Mouse (Mus musculus) forebrain, embryonic 14.5 days (tissue): ENCODE data around the gene Cpne7. TPM values are rescaled to one million over a fixed set of nuclear protein-coding genes. Genes with fewer than 3 reads are reported as not detected.

Experiments
- ATAC-seq: fragments of 200-750 bp; cut with Nextera tagmentation; 2 replicates; pipeline ENCODE4 v1.8.0; 2017; ENCODE audit warnings: mild to moderate bottlenecking, moderate library complexity
- DNase-seq: peaks from one replicate; pipeline ENCODE4 v3.0.0-alpha.2; 2015; ENCODE audit warnings: low spot score
- H3K27ac ChIP-seq: fragments of 300-500 bp; sonication (generic); 2 replicates; pipeline ENCODE4 v1.5.1; 2014; ENCODE audit warnings: low read depth, mild to moderate bottlenecking, control low read depth, low read length, moderate library complexity
- H3K27me3 ChIP-seq: fragments of 300-500 bp; sonication (generic); replicated peaks from 2 replicates; pipeline ENCODE4 v1.6.1; 2014; ENCODE audit warnings: low read length, control low read depth, mixed read lengths; ENCODE audit not compliant: control insufficient read depth, insufficient read depth
- H3K36me3 ChIP-seq: fragments of 300-500 bp; sonication (generic); 2 replicates; pipeline ENCODE4 v1.6.1; 2014; ENCODE audit warnings: low read length, control low read depth; ENCODE audit not compliant: control insufficient read depth, insufficient read depth
- H3K4me1 ChIP-seq: fragments of 300-500 bp; sonication (generic); 2 replicates; pipeline ENCODE4 v1.6.1; 2014; ENCODE audit warnings: antibody characterized with exemption, low read length, control low read depth; ENCODE audit not compliant: control insufficient read depth, insufficient read depth
- H3K4me2 ChIP-seq: fragments of 300-500 bp; sonication (generic); 2 replicates; pipeline ENCODE4 v1.6.1; 2014; ENCODE audit warnings: mild to moderate bottlenecking, control low read depth, low read length
- H3K4me3 ChIP-seq: fragments of 300-500 bp; sonication (generic); 2 replicates; pipeline ENCODE4 v1.5.1; 2014; ENCODE audit warnings: low read depth, low read length, control low read depth
- H3K9ac ChIP-seq: fragments of 300-500 bp; sonication (generic); 2 replicates; pipeline ENCODE4 v1.6.1; 2014; ENCODE audit warnings: mild to moderate bottlenecking, low read length, control low read depth, moderate library complexity
- H3K9me3 ChIP-seq: fragments of 300-500 bp; sonication (generic); replicated peaks from 2 replicates; pipeline ENCODE4 v1.6.1; 2016; ENCODE audit warnings: low read length, control low read depth, mixed read lengths; ENCODE audit not compliant: control insufficient read depth
- WGBS: fragments of 180-500 bp; shearing (Covaris S2); extraction: QIAGEN DNeasy Blood & Tissue Kit; methylation state at CpG from one replicate; pipeline ENCODE4 v1.1.7; 2014; 5-methylcytosine and 5-hydroxymethylcytosine counted together
- polyA plus RNA-seq: library from polyadenylated mRNA; unstranded; fragments of >200 nt; fragmentation: Nextera tagmentation; extraction: Ambion mirVana; gene quantifications from 2 replicates; pipeline ENCODE4 v1.2.1, GENCODE M21; 2014

The Cpne7 gene
- 1.0 and 2.7 TPM in 2 replicates for polyA plus RNA-seq

DNA sequence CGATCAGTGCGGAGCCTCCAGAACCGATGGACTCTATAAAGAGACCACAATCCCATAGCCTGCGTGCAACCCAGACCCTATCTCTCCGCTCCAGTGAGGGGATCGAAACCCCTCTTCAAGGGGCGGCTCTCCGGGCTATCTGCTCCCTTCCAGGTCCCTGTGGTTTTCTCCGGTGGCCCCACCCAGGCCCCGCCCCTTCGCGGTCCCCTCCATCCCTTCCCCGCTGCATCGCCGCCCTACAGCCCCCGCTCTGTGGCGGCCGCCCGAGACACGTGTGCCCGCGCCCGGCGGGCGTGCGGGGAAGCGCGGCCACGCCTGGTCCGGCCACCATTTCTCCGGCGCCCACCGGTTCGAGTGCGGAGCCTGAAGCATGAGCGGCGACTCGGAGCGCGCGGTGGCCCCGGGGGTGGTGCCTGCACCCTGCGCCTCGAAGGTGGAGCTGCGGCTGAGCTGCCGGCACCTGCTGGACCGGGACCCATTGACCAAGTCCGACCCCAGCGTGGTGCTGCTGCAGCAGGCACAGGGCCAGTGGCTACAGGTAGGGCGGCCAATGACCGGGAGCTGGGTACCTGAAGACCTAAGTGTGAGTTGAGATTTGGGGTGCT is at the start of gene Cpne7:
Cpne7 (plus strand) TSS at position 248 of the 605 bp plus-strand sequence.
- Histone ChIP-seq H3K9me3 (no peaks in the 10 kb centered on the region), H3K4me1 (peaks cover 4% of the 10 kb centered on the region; the same call in 1 of the 2 replicates), H3K27me3 (peaks cover 41% of the 10 kb centered on the region), H3K27ac (no peak within 1 kb of the TSS), H3K4me3 (peak within 1 kb of the TSS; percentile 42), H3K36me3 (no peaks in the 10 kb centered on the region), H3K4me2 (peak within 1 kb of the TSS; percentile 75), H3K9ac (peak within 1 kb of the TSS; percentile 54)
- DNase-seq (no peak), ATAC-seq (0 out of 2 replicates have a peak, but pooled peaks have one; percentile 18)
- WGBS: under 1% methylated on average over 51 of the region's 51 CpGs

GRCm38 (mm10) chr8:123071176-123071575 is 46.0 kb upstream of the Cpne7 start:
- Histone ChIP-seq H3K4me3 (no peak overlapping the region), H3K27me3 (no peaks in the 10 kb centered on the region), H3K9me3 (no peaks in the 10 kb centered on the region), H3K4me1 (peaks cover 5% of the 10 kb centered on the region; the same call in 1 of the 2 replicates), H3K36me3 (peaks cover 58% of the 10 kb centered on the region), H3K4me2 (no peak overlapping the region), H3K9ac (no peak overlapping the region), H3K27ac (no peak overlapping the region)
- 84% methylated on average over 4 of the region's 4 CpGs for WGBS
- ATAC-seq (no peak), DNase-seq (no peak)

GRCm38 (mm10) chr8:123077213-123077612 is 40.0 kb upstream of the Cpne7 start:
- H3K9ac ChIP-seq: no peak overlapping the region
- H3K27ac ChIP-seq: no peak overlapping the region
- H3K4me3 ChIP-seq: no peak overlapping the region
- H3K9me3 ChIP-seq: no peaks in the 10 kb centered on the region
- H3K4me2 ChIP-seq: no peak overlapping the region
- 94% methylated on average over 6 of the region's 6 CpGs for WGBS
- ATAC-seq (no peak), DNase-seq (no peak)
- H3K36me3 ChIP-seq: peaks cover 90% of the 10 kb centered on the region
- no peaks in the 10 kb centered on the region for H3K27me3 ChIP-seq
- H3K4me1 ChIP-seq: no peaks in the 10 kb centered on the region

DNA sequence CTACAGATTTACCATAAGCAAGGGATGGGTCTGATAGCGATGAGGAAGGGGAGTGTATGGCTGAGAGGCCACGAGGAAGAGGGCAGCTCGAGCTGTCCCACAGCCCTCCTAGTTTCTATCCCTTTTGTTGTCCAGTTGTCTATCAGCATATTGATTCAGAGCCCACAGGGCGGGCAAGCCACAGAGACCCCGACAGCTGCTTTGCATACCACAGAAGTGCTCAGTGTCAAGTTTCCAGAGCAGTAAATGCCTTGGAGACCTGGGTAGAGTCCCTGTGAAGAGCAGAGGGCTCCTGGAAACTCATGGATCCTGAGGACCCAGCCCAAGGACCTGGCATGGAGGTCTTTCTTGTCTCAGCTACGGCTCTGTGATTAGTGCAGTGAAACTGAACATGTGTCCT is 34.2 kb upstream of the Cpne7 start:
- ATAC-seq (no peak), DNase-seq (no peak)
- Histone ChIP-seq H3K27ac (no peak overlapping the region), H3K4me3 (no peak overlapping the region), H3K4me2 (no peak overlapping the region), H3K4me1 (no peaks in the 10 kb centered on the region), H3K9me3 (no peaks in the 10 kb centered on the region), H3K36me3 (peaks cover 91% of the 10 kb centered on the region), H3K9ac (no peak overlapping the region), H3K27me3 (no peaks in the 10 kb centered on the region)
- WGBS: 89% methylated on average over 6 of the region's 6 CpGs

DNA sequence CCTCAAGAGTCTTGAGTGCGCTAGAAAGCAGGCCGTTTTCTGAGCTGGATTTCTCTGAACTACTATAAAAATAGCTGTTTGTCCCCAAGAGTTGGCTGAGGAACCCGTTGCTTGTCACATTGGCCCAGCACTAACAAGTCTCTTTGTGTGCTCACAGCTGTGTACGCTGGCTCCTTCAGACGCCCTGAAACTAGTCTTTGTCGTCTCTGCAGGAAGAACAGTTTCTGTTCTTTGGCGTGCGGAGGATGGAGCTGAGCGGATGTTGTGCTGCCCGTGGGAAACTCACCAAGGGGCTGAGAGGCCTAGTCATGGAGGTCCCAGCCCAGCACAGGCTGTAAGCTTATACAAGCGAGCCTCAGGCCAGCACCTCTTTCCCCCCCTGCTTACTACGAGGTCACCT is 33.6 kb upstream of the Cpne7 start:
- Histone ChIP-seq H3K36me3 (peaks cover 93% of the 10 kb centered on the region), H3K4me3 (no peak overlapping the region), H3K27me3 (no peaks in the 10 kb centered on the region), H3K9me3 (no peaks in the 10 kb centered on the region), H3K4me2 (no peak overlapping the region), H3K4me1 (no peaks in the 10 kb centered on the region), H3K27ac (no peak overlapping the region), H3K9ac (no peak overlapping the region)
- no peak for ATAC-seq
- WGBS: 87% methylated on average over 12 of the region's 12 CpGs
- DNase-seq: no peak

DNA sequence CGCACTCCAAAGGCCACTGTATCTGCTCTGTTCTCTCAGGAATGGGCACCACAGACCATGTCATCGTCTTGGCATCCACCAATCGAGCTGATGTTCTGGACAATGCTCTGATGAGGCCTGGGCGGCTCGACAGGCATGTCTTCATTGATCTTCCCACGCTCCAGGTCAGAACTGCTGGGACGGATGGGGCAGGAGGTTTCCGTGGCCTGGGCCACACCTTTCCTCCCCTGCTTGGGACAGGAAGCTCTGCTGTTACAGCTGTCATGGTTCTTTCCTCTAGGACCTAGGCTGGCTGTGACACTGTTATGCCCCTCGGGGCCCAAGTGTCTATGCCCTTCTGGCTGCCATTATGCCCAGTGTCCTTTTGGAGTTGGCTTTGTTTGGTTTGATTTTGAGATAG is 29.9 kb upstream of the Cpne7 start:
- Histone ChIP-seq H3K4me2 (no peak overlapping the region), H3K27ac (no peak overlapping the region), H3K4me3 (no peak overlapping the region), H3K9ac (no peak overlapping the region), H3K27me3 (no peaks in the 10 kb centered on the region), H3K9me3 (no peaks in the 10 kb centered on the region), H3K4me1 (no peaks in the 10 kb centered on the region), H3K36me3 (peaks cover 97% of the 10 kb centered on the region)
- ATAC-seq: no peak
- WGBS: 90% methylated on average over 9 of the region's 9 CpGs
- no peak for DNase-seq

DNA sequence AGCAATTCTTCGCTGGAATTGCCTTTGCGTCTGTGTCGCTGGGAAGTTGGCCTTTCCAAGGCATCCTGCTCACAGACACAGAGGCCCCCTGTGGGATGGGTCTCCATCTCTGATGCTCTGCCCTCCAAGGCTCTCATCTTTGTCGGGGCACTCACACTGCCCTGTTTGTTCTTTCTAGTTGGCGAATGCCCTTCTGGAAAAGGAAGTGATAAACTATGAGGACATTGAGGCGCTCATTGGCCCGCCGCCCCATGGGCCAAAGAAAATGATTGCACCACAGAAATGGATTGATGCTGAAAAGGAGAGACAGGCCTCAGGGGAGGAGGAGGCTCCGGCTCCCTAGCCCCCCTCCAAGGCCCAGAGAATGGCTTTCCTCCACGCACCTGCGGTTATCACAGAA is 20.0 kb upstream of the Cpne7 start:
- no peak for DNase-seq
- ATAC-seq: no peak
- Histone ChIP-seq H3K27ac (no peak overlapping the region), H3K4me1 (no peaks in the 10 kb centered on the region), H3K9me3 (no peaks in the 10 kb centered on the region), H3K4me2 (no peak overlapping the region), H3K27me3 (no peaks in the 10 kb centered on the region), H3K4me3 (no peak overlapping the region), H3K36me3 (peaks cover 47% of the 10 kb centered on the region), H3K9ac (no peak overlapping the region; the same call in 1 of the 2 replicates)
- 94% methylated on average over 11 of the region's 11 CpGs for WGBS

DNA sequence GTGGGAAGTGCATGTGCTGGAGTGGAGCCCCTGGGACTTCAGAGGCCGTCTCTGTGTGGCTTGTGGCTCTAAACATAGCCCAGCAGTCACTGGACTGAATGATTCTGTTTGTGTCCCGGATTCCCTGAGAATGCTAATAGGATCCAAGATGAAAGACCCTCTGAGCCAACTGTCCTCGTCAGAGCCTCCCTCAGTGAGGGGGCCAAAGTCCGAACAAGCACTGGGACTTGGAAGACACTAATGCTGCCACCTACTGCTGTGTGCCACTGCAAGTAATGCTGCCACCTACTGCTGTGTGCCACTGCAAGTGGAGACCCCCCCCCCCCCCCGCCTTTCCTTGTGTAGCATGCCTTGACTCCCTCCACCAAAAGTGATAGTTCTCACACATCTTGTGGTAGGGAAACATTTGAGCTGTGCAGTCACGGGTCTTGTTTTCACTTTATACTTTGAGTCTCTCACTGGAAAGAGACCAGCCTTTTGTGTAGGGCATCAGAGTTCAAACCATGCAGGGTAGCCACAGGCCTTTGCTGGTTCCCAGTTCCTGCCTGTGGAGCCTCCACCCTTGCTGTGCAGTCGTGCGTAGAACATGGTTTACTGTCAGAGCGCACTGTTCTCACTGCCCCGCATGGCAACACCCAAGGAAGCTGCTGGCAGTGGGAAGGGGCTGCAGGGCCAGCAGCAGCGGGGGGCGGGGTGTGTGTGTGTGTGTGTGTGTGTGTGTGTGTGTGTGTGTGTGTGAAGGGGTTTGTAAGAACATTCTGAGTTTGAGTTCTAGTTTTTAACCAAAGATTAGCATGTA is 19.2 kb upstream of the Cpne7 start:
- no peak overlapping the region for H3K27ac ChIP-seq
- H3K36me3 ChIP-seq: peaks cover 41% of the 10 kb centered on the region
- WGBS: 79% methylated on average over 12 of the region's 12 CpGs
- no peak for DNase-seq
- H3K27me3 ChIP-seq: no peaks in the 10 kb centered on the region
- H3K4me1 ChIP-seq: no peaks in the 10 kb centered on the region
- H3K4me3 ChIP-seq: no peak overlapping the region
- H3K9me3 ChIP-seq: no peaks in the 10 kb centered on the region
- H3K9ac ChIP-seq: no peak overlapping the region
- no peak overlapping the region for H3K4me2 ChIP-seq
- no peak for ATAC-seq

- Histone ChIP-seq H3K27ac (no peak overlapping the region), H3K9me3 (no peaks in the 10 kb centered on the region), H3K27me3 (no peaks in the 10 kb centered on the region), H3K4me1 (peaks cover 6% of the 10 kb centered on the region), H3K9ac (no peak overlapping the region; the same call in 1 of the 2 replicates), H3K36me3 (peaks cover 41% of the 10 kb centered on the region), H3K4me3 (no peak overlapping the region), H3K4me2 (no peak overlapping the region)
- ATAC-seq (no peak), DNase-seq (no peak)
- 63% methylated on average over 8 of the region's 8 CpGs for WGBS
These were observed 16.9 kb upstream of the Cpne7 start for GRCm38 (mm10) chr8:123100288-123100687.
